Mouse (Mus musculus): ENCODE data around the gene Snx9.

- TF ChIP-seq CTCF (conservative IDR thresholded peaks at IDR 0.05; ENCODE audit: low read length) (no peak), POU5F1 (IDR thresholded peaks at IDR 0.05; ENCODE audit: borderline replicate concordance, low read length) (no peak)
Measured at GRCm38 (mm10) chr17:5850031-5850430, 8.9 kb downstream of the Snx9 start.

Data from E14TG2a.4 (cell line).